Mouse (Mus musculus): Measurements from ENCODE around the gene Cdc123. TPM values are rescaled to one million over a fixed set of nuclear protein-coding genes. Genes with fewer than 3 reads are reported as not detected.

Gene Cdc123
- polyA plus RNA-seq, 1 experiment from 2014 or later, result 264 TPM

GRCm38 (mm10) chr2:5801182-5801640, 43.8 kb downstream of the Cdc123 start:
- Histone ChIP-seq H3K9ac (no peak overlapping the region), H3K9me3 (no peaks in the 10 kb centered on the region), H3K4me3 (no peak overlapping the region), H3K27me3 (no peaks in the 10 kb centered on the region), H3K36me3 (peaks cover 41% of the 10 kb centered on the region), H3K4me1 (replicated peaks) (no peaks in the 10 kb centered on the region), H3K27ac (replicated peaks) (no peak overlapping the region), H3K4me2 (no peak overlapping the region)
- no peak for ATAC-seq (ENCODE audit: low FRiP score, low read depth)
- 90% methylated on average over 9 of the region's 9 CpGs for WGBS

DNA sequence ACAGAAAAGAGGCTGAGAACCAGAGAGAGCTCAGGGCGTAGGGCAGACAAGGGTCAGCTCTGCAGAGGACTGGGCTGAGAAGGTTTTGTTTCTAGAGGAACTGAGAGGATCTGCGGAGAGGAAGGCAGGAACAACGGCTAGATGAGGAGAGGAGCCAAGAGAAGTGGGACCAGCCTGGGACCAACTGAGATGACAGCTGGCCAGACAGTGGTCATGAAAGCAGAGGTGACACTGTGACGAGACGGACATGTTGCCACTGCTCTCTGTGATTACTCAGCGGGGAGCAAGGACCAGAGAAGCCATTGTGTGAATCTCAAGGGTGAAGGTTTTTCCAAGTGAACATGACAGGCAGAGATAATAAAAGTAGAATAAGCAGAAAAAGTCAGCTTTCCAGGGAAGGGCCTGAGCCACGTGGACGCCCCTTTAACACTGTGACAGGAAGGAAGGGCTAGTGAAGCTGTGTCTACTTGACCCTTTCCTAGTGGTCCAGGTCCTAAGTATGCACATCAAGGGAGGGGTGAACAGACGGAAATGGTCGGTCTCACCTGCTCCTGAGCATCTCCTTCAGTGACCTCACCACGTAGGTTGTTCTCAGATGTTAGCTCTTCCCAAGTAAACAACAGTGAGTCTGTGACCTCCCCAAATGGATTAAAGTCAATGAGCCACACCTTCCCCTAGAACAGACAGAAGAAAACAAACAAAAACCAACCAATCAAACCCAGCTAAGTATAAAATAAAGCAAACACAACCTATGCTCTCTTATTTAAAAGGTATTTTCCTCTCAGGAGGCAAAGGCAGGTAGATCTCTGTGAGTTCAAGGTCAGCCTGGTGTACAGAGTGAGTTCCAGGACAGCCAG, 46.9 kb downstream of the Cdc123 start:
- H3K9me3 ChIP-seq, result no peaks in the 10 kb centered on the region
- H3K27ac ChIP-seq (replicated peaks), result no peak overlapping the region
- WGBS, result 88% methylated on average over 11 of the region's 11 CpGs
- no peaks in the 10 kb centered on the region for H3K27me3 ChIP-seq
- peaks cover 56% of the 10 kb centered on the region for H3K36me3 ChIP-seq
- no peak for ATAC-seq (ENCODE audit: low FRiP score, low read depth)
- H3K4me2 ChIP-seq, result no peak overlapping the region
- H3K4me1 ChIP-seq (replicated peaks), result no peaks in the 10 kb centered on the region
- H3K9ac ChIP-seq, result no peak overlapping the region
- no peak overlapping the region for H3K4me3 ChIP-seq

DNA sequence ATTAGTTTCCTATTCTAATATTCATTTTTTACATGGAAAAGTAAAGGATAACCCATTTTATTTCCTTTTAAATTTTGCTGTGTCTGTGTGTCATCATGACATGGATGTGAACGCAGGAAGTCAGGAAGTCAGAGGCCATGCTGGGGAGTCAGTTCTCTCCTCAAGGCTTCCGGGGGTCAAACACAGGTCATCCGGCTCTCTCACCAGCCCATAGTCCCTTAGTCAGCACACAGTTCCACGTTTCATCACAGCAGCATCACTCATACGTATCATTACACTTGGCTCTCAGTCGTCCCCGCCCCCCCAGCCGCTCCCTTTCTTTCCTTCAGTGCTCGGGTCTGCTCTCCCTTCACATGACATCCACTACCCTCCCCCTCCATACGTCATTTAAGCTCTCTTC, 51.2 kb downstream of the Cdc123 start:
- no peak overlapping the region for H3K9ac ChIP-seq
- no peak for ATAC-seq (ENCODE audit: low FRiP score, low read depth)
- no peaks in the 10 kb centered on the region for H3K27me3 ChIP-seq
- H3K4me2 ChIP-seq, result no peak overlapping the region
- peaks cover 36% of the 10 kb centered on the region for H3K36me3 ChIP-seq
- H3K27ac ChIP-seq (replicated peaks), result no peak overlapping the region
- WGBS, result 91% methylated on average over 10 of the region's 10 CpGs
- no peaks in the 10 kb centered on the region for H3K9me3 ChIP-seq
- no peaks in the 10 kb centered on the region for H3K4me1 ChIP-seq (replicated peaks)
- H3K4me3 ChIP-seq, result no peak overlapping the region

DNA sequence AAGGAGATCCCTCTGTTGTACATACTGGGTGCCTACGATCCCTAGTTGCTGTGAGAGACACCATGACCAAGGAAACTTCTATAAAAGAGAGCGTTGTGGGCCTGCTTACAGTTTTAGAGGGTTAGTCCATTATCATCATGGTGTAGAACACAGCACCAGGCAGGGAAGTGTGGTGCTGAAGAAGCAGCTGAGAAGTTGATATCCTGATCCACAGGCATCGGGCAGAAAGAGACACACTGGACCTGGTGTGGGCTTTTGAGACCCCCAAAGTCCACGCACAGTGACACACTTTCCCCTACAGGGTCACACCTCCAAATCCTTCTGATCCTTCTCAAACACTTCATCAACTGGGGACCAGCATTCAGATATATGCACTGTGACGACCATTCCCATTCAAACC, 52.9 kb downstream of the Cdc123 start:
- no peak overlapping the region for H3K4me2 ChIP-seq
- H3K27me3 ChIP-seq, result no peaks in the 10 kb centered on the region
- H3K36me3 ChIP-seq, result peaks cover 32% of the 10 kb centered on the region
- H3K9ac ChIP-seq, result no peak overlapping the region
- no peak overlapping the region for H3K4me3 ChIP-seq
- H3K4me1 ChIP-seq (replicated peaks), result no peaks in the 10 kb centered on the region
- H3K9me3 ChIP-seq, result no peaks in the 10 kb centered on the region
- WGBS, result 95% methylated on average over 5 of the region's 5 CpGs
- ATAC-seq (ENCODE audit: low FRiP score, low read depth), result no peak
- H3K27ac ChIP-seq (replicated peaks), result no peak overlapping the region

DNA sequence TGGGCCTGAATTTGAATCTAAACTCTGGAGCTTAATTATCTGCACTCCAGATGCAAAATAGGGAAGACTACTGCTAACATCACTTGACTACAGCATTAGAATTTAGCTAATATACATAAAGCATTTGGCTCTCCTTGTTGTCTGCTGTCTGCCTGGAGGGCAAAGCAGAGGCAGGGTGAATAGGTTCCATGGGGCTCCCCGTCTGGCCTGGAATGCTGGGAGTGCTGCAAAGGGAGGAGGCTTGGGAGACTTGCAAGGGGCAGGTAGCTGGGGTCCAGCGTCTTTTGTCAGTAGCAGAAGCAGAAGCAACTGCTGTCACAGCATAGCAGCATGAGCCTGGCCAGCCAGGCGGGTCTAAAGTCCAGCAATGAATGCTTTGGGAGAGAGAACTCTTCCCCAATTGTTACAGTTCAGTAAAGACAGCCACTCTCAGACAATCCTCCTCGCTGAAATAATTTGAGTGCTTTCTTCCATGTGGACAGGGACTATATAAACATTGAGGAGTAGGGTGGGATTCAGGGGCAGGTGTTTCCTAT, 55.3 kb downstream of the Cdc123 start:
- Histone ChIP-seq H3K9me3 (no peaks in the 10 kb centered on the region), H3K27me3 (no peaks in the 10 kb centered on the region), H3K9ac (no peak overlapping the region), H3K36me3 (peaks cover 9% of the 10 kb centered on the region; the same call in 1 of the 2 replicates), H3K27ac (replicated peaks) (no peak overlapping the region), H3K4me2 (no peak overlapping the region), H3K4me1 (replicated peaks) (no peaks in the 10 kb centered on the region), H3K4me3 (no peak overlapping the region)
- ATAC-seq (ENCODE audit: low FRiP score, low read depth), result no peak
- 18% methylated on average over 4 of the region's 4 CpGs for WGBS

GRCm38 (mm10) chr2:5787391-5787790, 57.6 kb downstream of the Cdc123 start:
- no peaks in the 10 kb centered on the region for H3K4me1 ChIP-seq (replicated peaks)
- no peak overlapping the region for H3K9ac ChIP-seq
- no peak for ATAC-seq (ENCODE audit: low FRiP score, low read depth)
- H3K4me3 ChIP-seq, result no peak overlapping the region
- H3K27me3 ChIP-seq, result no peaks in the 10 kb centered on the region
- H3K9me3 ChIP-seq, result no peaks in the 10 kb centered on the region
- no peak overlapping the region for H3K27ac ChIP-seq (replicated peaks)
- no peaks in the 10 kb centered on the region for H3K36me3 ChIP-seq
- 92% methylated on average over 3 of the region's 3 CpGs for WGBS
- no peak overlapping the region for H3K4me2 ChIP-seq

GRCm38 (mm10) chr2:5772464-5772863, 72.5 kb downstream of the Cdc123 start:
- H3K9ac ChIP-seq, result no peak overlapping the region
- H3K36me3 ChIP-seq, result no peaks in the 10 kb centered on the region
- no peak overlapping the region for H3K4me3 ChIP-seq
- H3K27me3 ChIP-seq, result no peaks in the 10 kb centered on the region
- H3K9me3 ChIP-seq, result no peaks in the 10 kb centered on the region
- H3K4me2 ChIP-seq, result no peak overlapping the region
- 80% methylated on average over 2 of the region's 2 CpGs for WGBS
- H3K27ac ChIP-seq (replicated peaks), result no peak overlapping the region
- ATAC-seq (ENCODE audit: low FRiP score, low read depth), result no peak
- no peaks in the 10 kb centered on the region for H3K4me1 ChIP-seq (replicated peaks)

- H3K9me3 ChIP-seq, result no peaks in the 10 kb centered on the region
- WGBS, result 61% methylated on average over 8 of the region's 8 CpGs
Observed at GRCm38 (mm10) chr2:5770708-5771241, 74.2 kb downstream of the Cdc123 start.

GRCm38 (mm10) chr2:5769630-5770029, 75.3 kb downstream of the Cdc123 start:
- no peak for ATAC-seq (ENCODE audit: low FRiP score, low read depth)
- no peak overlapping the region for H3K27ac ChIP-seq (replicated peaks)
- H3K9me3 ChIP-seq, result no peaks in the 10 kb centered on the region
- H3K36me3 ChIP-seq, result no peaks in the 10 kb centered on the region
- H3K9ac ChIP-seq, result no peak overlapping the region
- H3K4me2 ChIP-seq, result no peak overlapping the region
- H3K27me3 ChIP-seq, result no peaks in the 10 kb centered on the region
- H3K4me3 ChIP-seq, result no peak overlapping the region
- no peaks in the 10 kb centered on the region for H3K4me1 ChIP-seq (replicated peaks)

More at GRCm38 (mm10) chr2:5770708-5771241, 74.2 kb downstream of the Cdc123 start:
- Histone ChIP-seq H3K36me3 (no peaks in the 10 kb centered on the region), H3K27me3 (no peaks in the 10 kb centered on the region), H3K4me3 (no peak overlapping the region), H3K27ac (replicated peaks) (no peak overlapping the region), H3K4me1 (replicated peaks) (no peaks in the 10 kb centered on the region), H3K4me2 (no peak overlapping the region), H3K9ac (no peak overlapping the region)
- peak; percentile 78; the same call in 1 of the 2 replicates for ATAC-seq (ENCODE audit: low FRiP score, low read depth)

GRCm38 (mm10) chr2:5768946-5769345, 76.0 kb downstream of the Cdc123 start:
- 98% methylated on average over 4 of the region's 4 CpGs for WGBS
- no peak overlapping the region for H3K9ac ChIP-seq
- no peaks in the 10 kb centered on the region for H3K9me3 ChIP-seq
- ATAC-seq (ENCODE audit: low FRiP score, low read depth), result no peak
- no peak overlapping the region for H3K4me2 ChIP-seq
- no peaks in the 10 kb centered on the region for H3K36me3 ChIP-seq
- no peaks in the 10 kb centered on the region for H3K27me3 ChIP-seq
- no peak overlapping the region for H3K4me3 ChIP-seq
- H3K27ac ChIP-seq (replicated peaks), result no peak overlapping the region
- H3K4me1 ChIP-seq (replicated peaks), result no peaks in the 10 kb centered on the region

- H3K9me3 ChIP-seq, result no peaks in the 10 kb centered on the region
- 94% methylated on average over 3 of the region's 3 CpGs for WGBS
- no peak overlapping the region for H3K4me3 ChIP-seq
- no peak overlapping the region for H3K4me2 ChIP-seq
- ATAC-seq (ENCODE audit: low FRiP score, low read depth), result no peak
- no peaks in the 10 kb centered on the region for H3K36me3 ChIP-seq
- no peak overlapping the region for H3K27ac ChIP-seq (replicated peaks)
- no peaks in the 10 kb centered on the region for H3K27me3 ChIP-seq
- no peaks in the 10 kb centered on the region for H3K4me1 ChIP-seq (replicated peaks)
- no peak overlapping the region for H3K9ac ChIP-seq
Observed at GRCm38 (mm10) chr2:5762031-5762430, 82.9 kb downstream of the Cdc123 start.

GRCm38 (mm10) chr2:5760479-5761008, 84.4 kb downstream of the Cdc123 start:
- Histone ChIP-seq H3K27ac (replicated peaks) (no peak overlapping the region), H3K9me3 (no peaks in the 10 kb centered on the region), H3K4me2 (no peak overlapping the region), H3K27me3 (no peaks in the 10 kb centered on the region), H3K4me3 (no peak overlapping the region), H3K36me3 (no peaks in the 10 kb centered on the region), H3K4me1 (replicated peaks) (no peaks in the 10 kb centered on the region), H3K9ac (no peak overlapping the region)
- WGBS, result 90% methylated on average over 8 of the region's 8 CpGs
- no peak for ATAC-seq (ENCODE audit: low FRiP score, low read depth)

Measured in hindbrain, embryonic 15.5 days (tissue).